8 mouse cellular contexts compared by ENCODE assay signal in genomic region chr9:119578311-119578635, GRCm38 (mm10). TPM values are rescaled to one million over a fixed set of nuclear protein-coding genes. Genes with fewer than 3 reads are reported as not detected.
DNase-seq lines count a peak whose midpoint lies in the region; ATAC-seq and TF ChIP-seq lines count a peak whose summit lies in the region.

No protein-coding gene starts in this region.

- WGBS in heart, embryonic 12.5 days = under 1% methylated on average over 24 of the region's 24 CpGs
- WGBS in hindbrain, embryonic 12.5 days = 2% methylated on average over 24 of the region's 24 CpGs
- 1% methylated on average over 24 of the region's 24 CpGs for WGBS in midbrain, embryonic 11.5 days

- peaks cover 44% of the 10 kb centered on the region for H3K4me1 ChIP-seq in heart, embryonic 12.5 days (replicated peaks)
- peaks cover 0 to 10% of the 10 kb centered on the region in 2 experiments; a peak in 1 of 4 replicates for H3K4me1 ChIP-seq in ES-E14 (ENCODE audit: control insufficient read depth in 2 of 2, insufficient read depth in 2 of 2, low read length in 2 of 2, poor library complexity in 1 of 2)
- peaks cover 11% of the 10 kb centered on the region for H3K4me1 ChIP-seq in hindbrain, embryonic 12.5 days
- H3K4me1 ChIP-seq in midbrain, embryonic 11.5 days (ENCODE audit: control insufficient read depth, insufficient read depth, low read length) = peaks cover 8% of the 10 kb centered on the region

- peaks cover 93% of the 10 kb centered on the region for H3K27me3 ChIP-seq in heart, embryonic 12.5 days (replicated peaks)
- H3K27me3 ChIP-seq in hindbrain, embryonic 12.5 days = peaks cover 95% of the 10 kb centered on the region
- peaks cover 87% of the 10 kb centered on the region for H3K27me3 ChIP-seq in midbrain, embryonic 11.5 days (ENCODE audit: control insufficient read depth, insufficient read depth, low read length)

- 0 out of 2 replicates have a peak overlapping the region, but pooled peaks have one; percentile 4 for H3K27ac ChIP-seq in heart, embryonic 12.5 days (ENCODE audit: poor library complexity, severe bottlenecking)
- H3K27ac ChIP-seq in ES-E14 (ENCODE audit: insufficient read depth, low read depth, low read length, poor library complexity, severe bottlenecking) = no peak overlapping the region
- no peak overlapping the region for H3K27ac ChIP-seq in hindbrain, embryonic 12.5 days
- H3K27ac ChIP-seq in midbrain, embryonic 11.5 days (ENCODE audit: low read depth, low read length) = no peak overlapping the region

- intact Hi-C loops in heart, postnatal 25 days (cut with DNase I) = no loop called here

- no peak for ATAC-seq in heart, embryonic 12.5 days (ENCODE audit: insufficient number of reproducible peaks, low FRiP score)
- no peak for ATAC-seq in hindbrain, embryonic 12.5 days (ENCODE audit: low FRiP score)
- ATAC-seq in midbrain, embryonic 11.5 days (ENCODE audit: low FRiP score) = 0 out of 2 replicates have a peak, but pooled peaks have one; percentile 1
- no peak for ATAC-seq in cerebellum, adult (ENCODE audit: insufficient number of reproducible peaks, low FRiP score, low TSS enrichment)

- peak overlapping the region; percentile 66 for H3K4me3 ChIP-seq in heart, embryonic 12.5 days
- H3K4me3 ChIP-seq in ES-E14 (ENCODE audit: insufficient read depth in 1 of 2, low read depth in 1 of 2, low read length in 2 of 2, poor library complexity in 1 of 2, severe bottlenecking in 1 of 2) = peak overlapping the region; percentile 60 to 83
- H3K4me3 ChIP-seq in hindbrain, embryonic 12.5 days = peak overlapping the region; percentile 48
- H3K4me3 ChIP-seq in midbrain, embryonic 11.5 days (ENCODE audit: low read depth, low read length) = peak overlapping the region; percentile 41

- H3K9ac ChIP-seq in heart, embryonic 12.5 days = peak overlapping the region; percentile 77
- peak overlapping the region; percentile 65 for H3K9ac ChIP-seq in ES-E14 (ENCODE audit: insufficient read depth, low read depth, low read length, poor library complexity, severe bottlenecking)
- H3K9ac ChIP-seq in hindbrain, embryonic 12.5 days = peak overlapping the region; percentile 44
- H3K9ac ChIP-seq in midbrain, embryonic 11.5 days (ENCODE audit: low read length) = 0 out of 2 replicates have a peak overlapping the region, but pooled peaks have one; percentile 25

- peak overlapping the region; percentile 80 for H3K4me2 ChIP-seq in heart, embryonic 12.5 days
- peak overlapping the region; percentile 81 for H3K4me2 ChIP-seq in hindbrain, embryonic 12.5 days (replicated peaks)
- H3K4me2 ChIP-seq in midbrain, embryonic 11.5 days = peak overlapping the region; percentile 68

- DNase-seq in heart, postnatal 25 days (ENCODE audit: low spot score) = no peak
- no peak for DNase-seq in ES-E14 (ENCODE audit: low read depth, low spot score)
- peak; percentile 92 for DNase-seq in midbrain, embryonic 11.5 days (ENCODE audit: low spot score, missing footprints)
- DNase-seq in frontal cortex, adult 2 months (ENCODE audit: extremely low spot score in 1 of 2, low spot score in 1 of 2) = no peak
- no peak for DNase-seq in kidney, adult 18-20 months

- H3K36me3 ChIP-seq in heart, embryonic 12.5 days = no peaks in the 10 kb centered on the region
- no peaks in the 10 kb centered on the region for H3K36me3 ChIP-seq in ES-E14 (ENCODE audit: control insufficient read depth, insufficient read depth, low read length, poor library complexity, severe bottlenecking)
- H3K36me3 ChIP-seq in hindbrain, embryonic 12.5 days = no peaks in the 10 kb centered on the region
- H3K36me3 ChIP-seq in midbrain, embryonic 11.5 days (ENCODE audit: control insufficient read depth, insufficient read depth, low read length) = no peaks in the 10 kb centered on the region

- no peaks in the 10 kb centered on the region for H3K9me3 ChIP-seq in heart, embryonic 12.5 days (replicated peaks)
- H3K9me3 ChIP-seq in ES-E14 (ENCODE audit: control insufficient read depth, insufficient read depth, low read depth, low read length) = no peaks in the 10 kb centered on the region
- H3K9me3 ChIP-seq in hindbrain, embryonic 12.5 days (replicated peaks) = no peaks in the 10 kb centered on the region
- H3K9me3 ChIP-seq in midbrain, embryonic 11.5 days (ENCODE audit: control insufficient read depth, low read length) = no peaks in the 10 kb centered on the region

- in situ Hi-C loops in ES-E14 (cut with MboI; ENCODE audit: low sequenced_read_pairs in 2 of 2, unreplicated experiment in 2 of 2) = loop anchor here in 1 of 2 experiments (10.0 kb wide), 1 partner anchor 113 kb away; no protein-coding TSS in a partner anchor

TF ChIP-seq in ES-E14, 5 proteins besides CTCF, POLR2A, EP300 and RAD21:
- no peak for TF ChIP-seq CHD2 (IDR thresholded peaks at IDR 0.05; ENCODE audit: low read depth, low read length)
- TF ChIP-seq ZC3H11A (IDR thresholded peaks at IDR 0.05; ENCODE audit: borderline replicate concordance, low read depth, low read length) = no peak
- TF ChIP-seq HCFC1 (IDR thresholded peaks at IDR 0.05; ENCODE audit: borderline replicate concordance, insufficient read depth, low read length) = no peak
- TF ChIP-seq ZNF384 (IDR thresholded peaks at IDR 0.05; ENCODE audit: low read depth, low read length) = no peak
- no peak for TF ChIP-seq MAFK (IDR thresholded peaks at IDR 0.05; ENCODE audit: insufficient read depth, low read depth, low read length)

RNA-seq across cellular contexts. Expression of gene Scn5a, which starts 0.5 kb away (rescaled TPM):
- 15.9 and 18.9 TPM in 2 replicates for polyA plus RNA-seq in heart, embryonic 12.5 days (2016; fragmentation: Nextera tagmentation; extraction: Ambion mirVana)
- 100 to 1,000 TPM; 141 to 144 TPM for total RNA-seq in heart, postnatal 25 days (2021)
- total RNA-seq in ES-E14 (2012; rRNA removed) = 0.76 and 0.95 TPM in 2 replicates
- 0.68 and 0.84 TPM in 2 replicates for polyA plus RNA-seq in hindbrain, embryonic 12.5 days (2016; fragmentation: Nextera tagmentation; extraction: Ambion mirVana)
- 0.16 TPM in 1 of 2 replicates, not detected in the other for polyA plus RNA-seq in midbrain, embryonic 11.5 days (2014; fragmentation: Nextera tagmentation; extraction: Ambion mirVana)
- 2.1 and 2.2 TPM in 2 replicates for polyA plus RNA-seq in frontal cortex, adult 2 months (2012; rRNA removed)

Comparison
In these comparisons a context has a peak if more than half of its experiments do, and no peak if none do; other contexts are left out.
1. H3K9ac ChIP-seq: peak in every context shown above with its lines; median percentile 77 in heart, embryonic 12.5 days; 65 in ES-E14; 44 in hindbrain, embryonic 12.5 days; 25 in midbrain, embryonic 11.5 days.